Mouse (Mus musculus) spleen, embryonic (tissue): Measurements from ENCODE around the gene S100a10.

ENCODE experiments used
- CTCF ChIA-PET: fragments of 350-600 bp; sonication (Branson Sonifier 250); formaldehyde crosslinking; loops from one replicate; lab custom pipeline; 2022; lab: Charles Lee

The S100a10 gene

DNA sequence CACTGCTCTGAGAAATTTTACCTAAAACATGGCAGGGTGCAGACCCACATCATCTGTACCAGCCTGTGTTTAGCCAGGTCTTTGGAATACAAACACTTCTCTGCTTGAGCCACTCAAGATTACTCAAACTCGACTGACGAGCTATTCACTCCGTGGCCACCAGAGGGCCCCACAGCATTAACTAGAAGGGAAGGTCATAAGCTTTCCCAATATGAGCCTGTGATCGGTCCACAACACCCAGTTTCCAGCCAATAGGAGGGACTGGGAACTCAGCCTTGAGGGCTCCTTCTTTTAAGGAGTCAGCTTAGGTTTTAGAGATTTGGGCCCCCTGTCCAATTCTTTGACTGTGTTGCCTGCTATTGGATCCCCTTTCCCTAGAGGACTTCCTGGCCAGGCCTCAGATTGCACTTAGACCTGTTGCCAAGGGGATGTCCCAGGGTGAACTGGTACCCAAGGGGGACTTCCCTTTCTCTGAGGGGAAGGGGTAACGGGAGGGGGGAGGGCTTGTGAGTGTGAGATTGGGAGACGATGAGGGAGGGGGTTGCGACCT lies 7.7 kb upstream of the S100a10 start:
- CTCF ChIA-PET, result interaction anchor here (1.0 to 2.7 kb wide), 2 partner anchors 46 to 60 kb away, joined by 5 to 15 read pairs; no protein-coding TSS in a partner anchor

DNA sequence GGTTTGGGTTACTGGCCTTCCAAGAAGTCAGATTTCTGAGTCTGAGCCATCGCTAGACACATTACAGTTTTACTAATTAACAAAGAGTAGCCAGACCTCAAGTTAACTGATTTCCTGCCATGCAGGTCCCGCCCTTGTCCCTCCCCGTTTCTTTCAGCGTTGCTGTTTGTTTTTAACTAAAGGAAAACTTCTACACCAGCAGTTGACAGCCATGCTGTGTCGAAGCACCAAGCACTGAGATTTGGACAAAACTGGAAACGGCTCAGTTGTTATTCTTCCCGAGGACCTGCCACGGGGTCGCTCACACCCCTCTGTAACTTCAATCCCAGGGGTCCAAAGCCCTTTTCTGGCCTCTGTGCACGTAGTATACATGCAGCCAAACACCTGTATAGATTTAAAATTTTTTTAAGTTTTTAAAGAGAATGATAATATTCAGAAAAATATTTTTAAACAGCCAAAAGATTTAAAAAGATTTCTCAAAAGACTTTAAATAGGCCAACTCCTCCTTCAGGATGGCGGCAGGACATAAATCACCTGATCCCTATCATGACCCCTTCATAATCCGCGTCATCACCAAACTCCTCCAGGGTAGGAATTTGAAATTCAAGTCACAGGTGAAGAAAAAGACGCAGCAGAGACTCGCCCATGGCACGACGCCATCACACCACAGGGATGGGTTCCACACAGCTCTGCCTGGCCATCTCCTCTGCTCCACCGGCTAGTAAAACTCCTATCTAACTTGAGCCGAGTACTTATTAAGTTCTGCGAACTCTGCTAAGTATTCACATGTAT lies 6.9 kb upstream of the S100a10 start:
- CTCF ChIA-PET, result interaction anchor here (0.5 to 2.7 kb wide), 5 partner anchors 20 to 59 kb away, joined by 4 to 15 read pairs (median 4); no protein-coding TSS in a partner anchor

DNA sequence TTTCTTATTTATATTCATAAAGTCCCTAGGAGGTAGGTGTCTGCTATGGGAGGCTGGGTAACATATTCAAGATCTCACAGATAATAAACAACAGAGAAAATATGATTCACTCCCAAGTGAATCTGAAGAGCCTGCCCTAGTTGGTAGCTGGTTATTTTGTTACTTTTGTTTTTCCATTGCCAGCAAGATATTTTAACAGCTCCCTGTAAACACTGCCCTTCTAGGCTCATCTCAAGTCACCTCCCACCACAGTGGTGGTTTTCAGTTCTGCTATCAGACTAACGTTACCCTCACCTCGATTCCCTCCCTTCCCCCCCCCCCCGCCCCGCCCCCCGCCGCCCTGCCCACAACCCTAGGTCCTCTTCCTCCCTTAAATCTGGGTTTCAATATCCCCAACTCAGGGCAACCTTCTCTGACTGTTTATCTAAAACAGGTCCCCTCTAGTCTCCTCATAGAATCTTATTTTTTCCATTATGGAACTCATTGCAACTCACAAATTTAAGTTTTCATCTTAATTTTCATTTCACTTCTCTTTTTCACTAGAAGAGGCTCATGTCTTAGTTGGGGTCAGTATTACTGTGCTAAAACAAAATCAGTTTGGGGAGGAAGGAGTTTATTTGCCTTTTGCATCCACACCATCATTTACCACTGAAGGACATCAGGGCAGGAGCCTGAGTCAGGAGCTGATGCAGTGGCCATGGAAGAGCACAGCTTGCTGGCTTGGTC lies 6.2 kb upstream of the S100a10 start:
- CTCF ChIA-PET, result interaction anchor here (0.5 to 2.7 kb wide), 5 partner anchors 20 to 59 kb away, joined by 4 to 15 read pairs (median 4); no protein-coding TSS in a partner anchor

DNA sequence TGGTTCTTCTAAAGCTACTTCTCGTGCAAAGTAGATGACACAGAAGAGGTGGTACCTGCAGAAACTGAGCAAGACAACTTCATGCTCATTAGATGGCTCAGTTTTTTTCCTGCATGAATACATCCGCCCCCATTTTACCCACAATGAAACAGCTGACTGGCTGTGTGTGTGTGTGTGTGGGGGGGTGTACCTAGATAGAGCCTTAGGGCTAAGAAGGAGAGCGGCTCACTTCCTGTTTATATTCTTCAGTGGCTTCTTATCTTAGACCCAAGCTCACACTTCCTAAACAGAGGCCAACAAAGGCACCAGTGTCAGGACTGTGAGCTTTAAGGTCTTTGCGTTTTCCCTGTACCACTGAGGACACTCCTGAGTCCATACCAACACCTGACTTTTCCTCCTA lies 4.9 kb upstream of the S100a10 start:
- CTCF ChIA-PET, result no interaction called here

DNA sequence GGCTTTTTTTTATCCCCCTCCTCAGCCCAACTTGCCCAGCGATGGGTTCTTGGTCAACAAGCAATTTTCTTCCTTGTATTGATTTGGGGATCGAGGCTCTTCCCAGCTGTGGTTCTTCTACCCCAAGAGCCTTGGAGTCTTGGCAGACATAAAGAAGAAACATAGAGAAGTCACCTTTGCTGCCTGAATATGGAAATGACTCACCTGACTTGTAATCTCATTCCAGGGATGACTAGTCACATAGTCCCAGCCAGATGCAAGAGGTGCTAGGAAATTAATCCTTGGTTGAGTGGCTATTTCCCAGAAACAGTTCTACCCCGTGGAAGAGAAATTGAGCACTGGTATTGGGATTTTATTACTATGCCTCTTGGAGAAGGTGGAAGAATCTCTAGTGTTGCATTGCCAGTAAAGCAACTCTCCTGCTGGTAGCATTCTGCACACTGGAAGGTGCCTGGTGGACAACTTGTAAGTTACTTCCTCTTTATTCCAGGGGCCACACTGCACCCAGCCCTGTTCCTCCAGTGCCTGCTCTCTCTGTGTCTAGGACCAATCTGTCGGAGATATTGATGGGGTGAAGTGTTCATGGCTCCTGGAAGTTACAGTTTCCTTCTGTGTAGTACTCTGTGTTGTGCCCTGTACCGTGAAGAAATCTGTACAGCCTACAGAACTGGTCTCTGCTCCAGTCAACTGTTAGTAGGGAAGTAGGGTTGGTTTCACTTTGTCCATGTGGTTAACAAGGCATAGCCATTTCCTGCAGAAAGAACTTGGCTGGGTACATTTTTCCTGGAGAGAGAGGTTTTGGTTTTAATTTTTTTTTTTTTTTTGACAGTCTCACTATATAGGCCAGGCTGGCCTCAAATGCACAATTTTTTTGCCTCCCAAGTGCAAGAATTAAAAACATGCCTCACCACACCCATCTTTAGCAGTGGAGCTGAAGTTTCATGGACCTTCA lies 2.7 kb upstream of the S100a10 start:
- CTCF ChIA-PET, result interaction anchor here (0.7 kb wide), 1 partner anchor 32 kb away, joined by 3 read pairs; the partner anchor contains the start of gene S100a11

DNA sequence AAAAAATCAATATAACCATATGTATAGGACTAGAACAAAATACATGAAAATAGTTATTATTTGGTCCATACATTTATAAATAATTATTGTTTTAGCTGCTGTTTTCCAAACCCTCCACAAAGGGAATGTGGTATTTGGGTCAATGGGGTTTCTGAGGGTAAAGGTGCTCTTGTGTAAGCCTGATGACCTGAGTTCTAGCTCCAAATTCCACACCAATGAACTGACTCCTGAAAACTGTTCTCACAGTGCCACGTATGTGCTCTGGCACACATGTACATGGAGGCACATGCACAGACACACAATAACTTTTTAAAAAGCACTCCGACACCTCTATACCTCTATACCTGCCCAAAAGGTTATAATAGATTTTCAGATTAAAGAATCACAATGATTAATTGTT lies 1.6 kb upstream of the S100a10 start:
- CTCF ChIA-PET, result interaction anchor here (0.7 to 0.8 kb wide), 2 partner anchors 20 to 33 kb away, joined by 3 read pairs; partner anchors contain the start of gene S100a11

DNA sequence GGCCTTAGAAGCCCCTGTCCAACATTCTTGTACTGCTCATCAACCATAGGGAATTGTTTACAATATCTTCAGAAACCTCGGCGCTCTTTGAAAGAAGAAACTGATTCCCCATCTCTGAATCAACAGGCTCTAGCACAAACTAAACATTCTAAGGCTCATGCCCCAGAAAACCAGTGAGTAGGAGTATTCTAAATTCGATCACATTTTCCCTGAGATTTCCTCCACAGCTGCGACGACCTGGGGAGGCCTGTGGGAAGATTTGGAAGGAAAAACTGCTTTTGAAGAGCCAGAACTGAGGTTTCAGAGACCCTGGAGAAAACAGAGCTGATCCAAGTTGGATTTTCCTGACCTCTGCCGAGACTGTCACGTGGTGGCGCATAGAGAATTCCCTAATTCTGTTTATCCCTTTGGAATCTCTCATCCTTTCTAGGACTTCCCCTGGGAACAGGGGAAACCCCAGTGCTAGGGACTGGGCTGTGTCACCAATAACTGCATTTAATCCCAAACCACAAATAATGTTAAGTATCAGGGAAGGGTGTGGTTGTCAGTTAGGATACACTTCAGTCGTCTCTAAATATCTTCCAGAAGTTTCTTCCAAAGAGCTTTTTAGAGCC lies 1.0 kb upstream of the S100a10 start:
- CTCF ChIA-PET, result interaction anchor here (0.8 kb wide), 1 partner anchor 20 kb away, joined by 3 read pairs; no protein-coding TSS in a partner anchor

DNA sequence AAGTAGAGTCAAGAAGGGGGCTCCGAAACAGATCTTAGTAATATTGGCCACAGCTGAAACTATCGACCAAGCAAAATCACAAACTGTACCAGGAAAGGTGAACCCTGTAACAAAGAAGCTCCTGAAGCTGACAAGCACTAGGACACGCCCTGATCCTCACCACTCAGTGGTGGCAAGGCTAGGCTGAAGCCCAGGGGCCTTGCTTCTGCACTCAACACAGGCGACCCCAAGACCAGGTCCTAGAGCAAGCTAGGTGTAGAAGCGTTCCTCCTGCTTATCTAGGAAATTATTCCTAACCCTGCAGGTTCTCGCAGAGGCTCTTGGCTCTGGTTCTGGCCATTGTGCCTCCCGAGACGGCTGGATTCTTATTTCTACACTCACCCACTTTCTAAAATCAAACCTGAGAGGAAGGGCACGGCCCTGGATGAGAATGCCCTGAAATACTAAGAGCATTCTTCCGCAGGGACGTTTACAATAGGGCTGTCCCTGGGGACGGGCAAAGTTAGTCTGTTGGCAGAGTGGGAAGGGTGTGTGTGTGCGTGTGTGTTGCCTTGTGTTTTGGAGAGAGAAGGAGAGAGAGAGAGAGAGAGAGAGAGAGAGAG lies 400 bp upstream of the S100a10 start:
- CTCF ChIA-PET, result no interaction called here

DNA sequence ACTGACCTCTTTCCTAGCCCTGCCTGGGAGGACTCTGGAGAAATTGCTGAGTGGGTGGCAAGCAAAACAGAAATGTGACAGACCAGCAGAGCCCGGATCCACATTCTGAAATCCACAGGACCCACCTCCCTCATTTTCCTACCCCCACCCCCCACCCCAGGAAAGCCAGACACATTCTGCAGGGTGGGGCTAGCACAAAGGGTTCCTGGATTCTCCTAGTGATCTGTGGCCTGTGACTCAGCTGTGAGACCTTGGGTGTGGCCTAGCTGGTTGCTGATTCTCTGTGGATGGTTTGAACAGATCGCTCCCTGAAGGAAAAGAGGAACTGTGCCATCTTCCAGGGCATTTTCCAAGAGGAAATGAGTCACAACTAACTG lies 986 bp downstream of the S100a10 start:
- CTCF ChIA-PET, result interaction anchor here (0.6 to 0.8 kb wide), 2 partner anchors 38 to 40 kb away, joined by 3 to 17 read pairs; no protein-coding TSS in a partner anchor

DNA sequence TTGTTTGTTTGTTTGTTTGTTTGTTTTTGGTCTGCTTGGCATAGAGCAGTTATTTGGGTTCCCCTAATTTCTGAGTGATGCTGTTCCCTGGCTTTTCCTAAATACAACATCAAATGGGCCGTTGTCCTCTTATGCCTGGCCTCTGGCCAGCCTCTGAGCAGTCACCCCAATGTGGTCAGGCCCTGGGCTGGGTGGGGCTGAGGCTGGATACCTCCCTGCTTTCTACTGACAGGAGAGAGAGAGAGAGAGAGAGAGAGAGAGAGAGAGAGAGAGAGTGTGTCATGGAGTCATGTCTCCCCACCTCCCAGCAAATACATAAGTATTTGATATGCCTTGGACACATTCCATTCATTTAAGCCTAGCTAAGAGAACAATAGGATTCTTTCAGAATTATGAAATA lies 1.7 kb downstream of the S100a10 start:
- CTCF ChIA-PET, result interaction anchor here (0.6 to 0.8 kb wide), 2 partner anchors 37 to 40 kb away, joined by 3 to 17 read pairs; no protein-coding TSS in a partner anchor

DNA sequence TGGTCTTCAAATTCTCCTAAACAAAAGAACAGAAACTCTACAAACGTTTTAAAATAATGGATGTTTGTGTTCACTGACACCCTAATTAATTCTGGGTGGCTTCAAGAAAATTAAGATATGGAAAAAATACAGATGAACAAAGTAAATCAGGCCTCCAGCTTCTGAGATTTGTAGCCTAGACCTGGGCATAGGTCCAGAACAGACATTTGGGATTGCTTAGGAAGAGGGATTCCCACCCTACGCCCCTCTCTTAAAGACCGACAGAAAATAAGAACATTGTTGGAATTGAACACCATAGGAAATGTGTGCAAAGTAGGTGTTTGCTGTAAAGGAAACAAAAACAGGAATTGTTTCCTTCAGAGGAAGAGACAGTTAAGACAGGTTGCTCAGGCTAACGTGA lies 2.6 kb downstream of the S100a10 start:
- CTCF ChIA-PET, result no interaction called here

DNA sequence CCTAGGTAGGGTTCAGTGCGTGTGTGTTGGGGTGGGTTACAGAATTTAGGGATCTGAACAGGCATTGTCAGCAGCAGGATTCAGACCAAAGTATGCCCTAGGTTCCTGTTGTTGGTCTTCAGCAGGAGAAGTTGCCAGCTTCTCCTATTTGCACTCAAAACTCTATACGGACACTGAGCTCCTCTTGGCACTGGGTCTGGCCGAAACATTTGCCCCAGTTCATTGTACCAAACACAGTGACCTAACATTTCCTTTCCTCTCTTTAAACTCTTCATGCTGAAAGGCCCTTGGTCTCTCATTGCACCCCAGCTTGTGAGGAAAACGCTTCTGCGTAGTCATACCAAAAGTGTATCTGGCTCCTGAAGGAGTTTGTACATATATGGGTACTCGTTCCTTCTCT lies 5.1 kb downstream of the S100a10 start:
- CTCF ChIA-PET, result no interaction called here

DNA sequence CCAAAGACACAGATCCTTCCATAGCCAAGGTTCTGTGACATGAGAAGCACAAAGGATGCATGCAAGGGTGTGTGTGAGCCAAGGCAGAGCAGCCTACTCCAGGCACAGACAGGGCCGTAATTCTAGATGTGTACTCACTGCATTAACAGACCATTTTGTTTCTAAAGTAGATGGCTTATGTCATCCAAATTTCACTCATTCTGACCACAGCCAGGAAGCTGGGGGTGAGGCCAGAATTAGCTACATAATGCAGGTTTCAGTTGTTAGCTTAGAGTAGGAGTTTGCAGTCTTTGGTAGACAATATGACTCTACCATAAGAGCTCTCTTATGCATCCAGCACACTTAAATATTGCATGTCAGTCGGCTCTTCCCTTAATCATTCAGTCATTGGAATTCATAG lies 7.5 kb downstream of the S100a10 start:
- CTCF ChIA-PET, result no interaction called here

DNA sequence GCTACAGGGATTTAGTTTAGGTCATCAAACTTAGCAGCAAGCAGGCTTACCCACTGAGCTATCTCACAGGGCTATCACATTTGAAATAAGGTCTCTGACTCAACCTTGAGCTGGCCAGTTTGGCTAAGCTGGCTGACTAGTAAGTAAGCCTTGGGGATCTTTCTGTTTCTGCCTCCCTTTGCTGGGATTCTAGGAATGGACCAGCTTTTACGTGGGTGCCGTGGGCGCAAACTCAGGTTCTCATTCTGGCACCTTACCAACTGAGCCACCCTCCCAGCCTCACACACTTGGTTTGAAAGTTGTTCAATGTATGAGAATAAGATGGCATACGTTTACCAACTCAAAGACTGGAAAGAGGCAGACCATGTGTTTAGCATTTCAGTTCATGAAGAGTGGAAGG lies 8.3 kb downstream of the S100a10 start:
- CTCF ChIA-PET, result no interaction called here

DNA sequence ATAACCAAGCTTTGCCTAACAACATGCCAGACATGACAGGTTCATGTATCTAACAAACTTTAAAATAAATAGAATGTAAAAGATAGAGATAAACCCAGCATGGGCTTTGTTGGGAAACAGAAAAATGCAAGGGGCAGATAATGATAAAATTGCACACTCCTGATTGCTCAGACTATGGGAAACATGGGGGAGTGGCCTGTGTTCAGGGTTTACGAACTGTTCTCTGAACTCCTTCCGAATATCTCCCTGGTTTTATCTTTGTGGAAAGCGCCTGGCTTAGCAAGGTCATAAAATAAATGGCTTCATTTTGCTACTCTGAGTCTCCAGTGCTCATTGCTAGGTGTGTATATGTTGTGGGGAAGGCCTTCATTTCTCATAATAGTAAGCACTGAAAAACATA lies 12.0 kb downstream of the S100a10 start:
- CTCF ChIA-PET, result no interaction called here

DNA sequence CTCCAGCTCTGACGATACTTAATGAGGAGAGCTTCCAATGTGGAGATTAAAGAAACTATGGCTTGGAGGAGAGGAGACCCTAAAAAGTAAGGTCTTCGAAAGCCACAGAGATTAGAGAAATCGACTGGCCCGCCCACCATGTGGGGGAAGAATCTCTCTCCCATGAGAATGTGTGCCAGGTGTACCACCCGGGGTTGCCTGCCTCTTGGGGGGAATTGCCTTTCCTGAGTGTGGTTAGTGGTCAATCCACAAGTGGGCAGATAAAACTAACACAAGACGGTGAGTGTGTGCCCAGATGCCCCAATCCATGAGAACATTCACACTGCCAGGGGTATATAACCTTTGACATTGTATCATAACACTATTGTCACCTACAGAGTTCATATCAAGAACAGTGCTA lies 12.8 kb downstream of the S100a10 start:
- CTCF ChIA-PET, result no interaction called here

DNA sequence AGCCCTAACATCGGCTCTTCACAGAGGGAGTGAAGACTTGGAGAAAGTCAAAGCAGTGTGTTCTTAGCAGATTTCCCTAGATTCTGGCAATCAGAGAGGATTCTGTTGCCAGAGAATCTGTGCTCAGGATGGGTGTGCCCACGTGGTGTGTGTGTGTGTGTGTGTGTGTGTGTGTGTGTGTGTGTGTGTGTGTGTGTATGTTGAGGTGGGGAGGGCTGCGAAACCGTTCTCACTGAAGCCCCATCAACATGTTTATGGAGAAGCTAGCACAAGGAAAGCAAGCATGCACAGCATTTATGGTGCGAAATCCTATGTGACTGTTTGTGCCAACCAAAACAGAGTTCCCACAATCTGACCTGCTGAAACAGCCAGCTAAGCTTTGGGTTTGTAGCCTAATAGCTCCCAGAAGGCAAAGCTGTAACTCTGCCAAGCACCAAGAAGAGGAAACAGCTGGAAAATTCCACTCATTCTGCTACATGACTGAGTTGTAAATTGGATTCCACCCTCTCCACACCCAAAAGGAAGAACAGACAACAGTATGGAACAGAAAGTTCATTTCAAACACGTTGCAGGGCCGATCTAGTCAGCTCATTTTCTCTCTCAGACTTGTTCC lies 13.7 kb downstream of the S100a10 start:
- CTCF ChIA-PET, result interaction anchor here (0.6 kb wide), 1 partner anchor 20 kb away, joined by 4 read pairs; no protein-coding TSS in a partner anchor

DNA sequence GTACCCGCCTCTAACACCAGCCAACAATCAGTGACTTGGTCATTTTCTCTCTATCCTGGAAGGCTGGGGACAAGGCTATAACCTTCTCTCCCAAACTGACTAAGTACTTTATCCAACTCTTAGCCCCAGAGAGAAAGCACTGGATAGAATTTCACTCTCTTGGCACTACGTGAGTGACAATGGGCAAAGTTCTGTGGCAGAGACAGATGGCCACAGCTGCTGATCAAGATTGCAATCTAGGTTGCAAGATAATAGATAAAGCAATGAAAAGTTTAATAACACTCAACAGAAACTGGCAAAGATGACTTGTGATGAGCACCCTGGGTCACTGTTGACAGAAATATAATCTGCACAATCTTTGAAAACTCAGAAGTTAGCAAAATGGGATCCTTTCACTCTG lies 14.2 kb downstream of the S100a10 start:
- CTCF ChIA-PET, result no interaction called here

DNA sequence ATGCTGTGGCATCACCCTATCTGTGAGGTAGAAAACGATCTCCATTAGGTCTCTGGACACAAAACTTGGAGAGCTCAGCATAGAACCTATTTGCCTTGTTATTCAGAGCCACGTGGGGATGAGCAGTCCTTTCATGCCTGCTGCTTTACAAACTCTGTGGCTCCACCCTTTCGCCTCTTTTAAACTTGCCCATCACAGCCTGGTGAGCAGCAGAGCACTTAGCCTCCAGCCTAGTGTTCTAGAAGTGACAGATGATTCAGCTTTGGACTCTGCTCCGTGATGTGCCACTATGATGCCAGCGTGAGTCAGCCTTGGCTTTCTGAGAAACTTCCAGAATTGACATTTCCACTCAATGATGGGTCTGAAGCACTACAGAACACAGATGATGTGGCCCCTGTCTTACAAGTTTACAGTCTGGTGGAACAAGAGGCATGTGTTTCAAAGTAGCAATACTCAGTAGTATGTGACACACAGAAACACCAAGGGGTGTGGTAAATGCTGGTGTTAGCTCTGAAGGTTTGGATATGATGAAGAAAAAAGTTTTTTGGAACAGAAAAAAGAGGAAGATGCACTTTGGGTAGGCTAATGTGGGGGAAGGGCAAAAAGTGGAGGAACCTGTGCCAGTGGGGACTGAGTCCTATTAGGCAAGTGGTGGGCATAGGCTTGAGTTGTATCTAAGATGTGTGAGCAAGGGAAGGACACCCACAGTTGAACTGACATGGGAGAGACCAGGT lies 17.3 kb downstream of the S100a10 start:
- CTCF ChIA-PET, result interaction anchor here (1.0 kb wide), 1 partner anchor 77 kb away, joined by 4 read pairs; no protein-coding TSS in a partner anchor
